Mouse (Mus musculus) CH12.LX (cell line): Measurements from ENCODE around the gene Ensa. TPM values are rescaled to one million over a fixed set of nuclear protein-coding genes. Genes with fewer than 3 reads are reported as not detected.

Experiments
- DNase-seq: peaks from one replicate; pipeline ENCODE4 v3.0.0-alpha.2; 2013; ENCODE audit errors: extremely low read depth
- H3K27ac ChIP-seq: 2 replicates; pipeline ENCODE4 v1.5.1; 2012; ENCODE audit warnings: low read depth, mild to moderate bottlenecking, control low read depth, moderate library complexity; ENCODE audit not compliant: insufficient read depth
- H3K27me3 ChIP-seq: replicated peaks from 2 replicates; pipeline ENCODE3; 2012; ENCODE audit warnings: inconsistent platforms
- H3K36me3 ChIP-seq, 2 experiments: replicated peaks in 1 of 2; 2 replicates each; pipeline versions ENCODE3 to v1.6.1; 2012; ENCODE audit warnings: inconsistent platforms in 1 of 2, low read length in 1 of 2, mild to moderate bottlenecking in 1 of 2, mixed read lengths in 1 of 2, moderate library complexity in 1 of 2; ENCODE audit not compliant: control insufficient read depth in 1 of 2, insufficient read depth in 1 of 2
- H3K4me1 ChIP-seq, 2 experiments: 2 replicates each; pipeline ENCODE4 v1.6.1; 2012; ENCODE audit warnings: inconsistent platforms in 1 of 2, moderate library complexity in 1 of 2; ENCODE audit not compliant: insufficient read depth in 2 of 2, control insufficient read depth in 1 of 2
- H3K4me2 ChIP-seq: 2 replicates; pipeline ENCODE4 v1.6.1; 2012; ENCODE audit warnings: low read depth, mild to moderate bottlenecking, control low read depth; ENCODE audit not compliant: poor library complexity, insufficient read depth, severe bottlenecking
- H3K4me3 ChIP-seq, 3 experiments: fragments of 150-350 bp in 1 of 3; sonication (generic) in 1 of 3; replicated peaks in 1 of 3; 2 replicates each; pipeline versions ENCODE3 to v1.5.1; 2011 to 2012; ENCODE audit warnings: low read depth in 2 of 3, low read length in 2 of 3, mild to moderate bottlenecking in 2 of 3, moderate library complexity in 2 of 3, control low read depth in 1 of 3, improper control_type of control experiment in 1 of 3, inconsistent platforms in 1 of 3, mixed read lengths in 1 of 3; ENCODE audit not compliant: poor library complexity in 1 of 3
- H3K79me2 ChIP-seq: replicated peaks from 2 replicates; pipeline ENCODE4 v1.6.1; 2012; ENCODE audit warnings: mild to moderate bottlenecking, moderate library complexity; ENCODE audit not compliant: control insufficient read depth, poor library complexity, insufficient read depth, severe bottlenecking; ENCODE audit errors: extremely low read depth
- H3K9ac ChIP-seq: 2 replicates; pipeline ENCODE4 v1.6.1; 2012; ENCODE audit warnings: low read depth, mild to moderate bottlenecking, control low read depth, moderate library complexity; ENCODE audit not compliant: insufficient read depth
- H3K9me3 ChIP-seq: replicated peaks from 2 replicates; pipeline ENCODE3; 2012; ENCODE audit warnings: low read length, inconsistent platforms, mixed read lengths
- CHD2 ChIP-seq: IDR thresholded peaks from 2 replicates; pipeline ENCODE4 v1.6.1; 2011; ENCODE audit warnings: low read length, improper control_type of control experiment
- CTCF ChIP-seq, 2 experiments: IDR thresholded peaks in 1 of 2; conservative IDR thresholded peaks in 1 of 2; 2 replicates each; pipeline ENCODE4 v1.5.1; 2011 to 2012; ENCODE audit warnings: low read depth in 2 of 2, low read length in 2 of 2, improper control_type of control experiment in 1 of 2, inconsistent platforms in 1 of 2, mild to moderate bottlenecking in 1 of 2, moderate library complexity in 1 of 2
- JUN ChIP-seq: IDR thresholded peaks from 2 replicates; pipeline ENCODE4 v1.6.1; 2011; ENCODE audit warnings: low read depth, mild to moderate bottlenecking, low read length, improper control_type of control experiment, moderate library complexity; ENCODE audit not compliant: insufficient read depth
- MYC ChIP-seq: IDR thresholded peaks from 2 replicates; pipeline ENCODE4 v1.6.1; 2011; ENCODE audit warnings: low read depth, mild to moderate bottlenecking, improper control_type of control experiment, low read length
- RAD21 ChIP-seq: IDR thresholded peaks from 2 replicates; pipeline ENCODE4 v1.6.1; 2011; ENCODE audit warnings: low read depth, mild to moderate bottlenecking, low read length, improper control_type of control experiment, moderate library complexity
- TBP ChIP-seq: conservative IDR thresholded peaks from 2 replicates; pipeline ENCODE4 v1.6.1; 2011; ENCODE audit warnings: low read depth, low read length, improper control_type of control experiment
- TCF12 ChIP-seq: IDR thresholded peaks from 2 replicates; pipeline ENCODE4 v1.6.1; 2014; ENCODE audit warnings: low read depth, mild to moderate bottlenecking, inconsistent platforms, low read length, improper control_type of control experiment
- ZMIZ1 ChIP-seq: IDR thresholded peaks from 2 replicates; pipeline ENCODE4 v1.6.1; 2012; ENCODE audit warnings: low read depth, mild to moderate bottlenecking, inconsistent platforms, low read length, improper control_type of control experiment
- ZNF384 ChIP-seq: IDR thresholded peaks from 2 replicates; pipeline ENCODE4 v1.6.1; 2012; ENCODE audit warnings: low read depth, low read length, improper control_type of control experiment, inconsistent platforms
- dilution Hi-C: fragments of 300-500 bp; cut with MboI; formaldehyde crosslinking; loops from 2 replicates; pipeline ENCODE4 v1.14.3; 2020; ENCODE audit warnings: low sequenced_read_pairs; ENCODE audit not compliant: extremely low pct_unique_long_range_greater_than_20kb, extremely low pct_ligation_motif_present
- in situ Hi-C: fragments of 300-500 bp; cut with MboI; formaldehyde crosslinking; loops from 3 replicates; pipeline ENCODE4 v1.14.3; 2019; ENCODE audit warnings: low sequenced_read_pairs, low pct_ligation_motif_present, low pct_unique_long_range_greater_than_20kb, mixed read lengths
- polyA plus RNA-seq: library from polyadenylated mRNA; unstranded; fragments of >175 nt; gene quantifications from 2 replicates; pipeline ENCODE4 v1.2.1, GENCODE M21; 2012; ENCODE audit warnings: low read depth; ENCODE audit not compliant: insufficient read length
- total RNA-seq, 2 experiments: library from RNA; depleted of rRNA; stranded (reverse); fragments of 300-350 nt in 1 of 2; fragments of >200 nt in 1 of 2; gene quantifications; 2 replicates each; pipeline ENCODE4 v1.2.3; 2012 to 2014

The Ensa gene
- total and polyA plus RNA-seq, 3 experiments: 51.5 to 58.4 (median 57.8) TPM

DNA sequence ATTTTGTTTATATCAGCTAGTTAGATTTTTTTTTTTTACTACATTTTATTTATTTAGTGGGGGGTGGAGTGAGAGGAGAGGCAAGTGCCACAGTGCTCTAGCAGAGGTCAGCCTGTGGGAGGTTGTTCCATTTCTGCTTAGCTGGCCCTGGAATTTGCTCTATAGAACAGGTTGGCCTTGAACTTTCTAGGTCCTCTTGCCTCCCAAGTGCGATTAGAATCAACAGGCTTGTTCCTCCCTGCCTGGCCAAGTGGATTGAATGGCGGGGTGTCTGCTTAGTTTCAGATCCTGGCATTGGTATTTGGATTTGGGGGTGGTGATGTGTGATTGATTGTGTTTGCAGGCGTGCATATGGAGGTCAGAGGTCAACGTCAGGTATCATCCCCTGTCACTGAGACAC, 11.3 kb downstream of the Ensa start:
- Histone ChIP-seq H3K36me3 (peaks cover 47 to 93% of the 10 kb centered on the region in 2 experiments), H3K27me3 (no peaks in the 10 kb centered on the region), H3K4me3 (no peak overlapping the region), H3K79me2 (peaks cover 7% of the 10 kb centered on the region; the same call in 1 of the 2 replicates), H3K27ac (no peak overlapping the region), H3K4me1 (peaks cover 0 to 40% of the 10 kb centered on the region in 2 experiments; a peak in 2 of 4 replicates), H3K9ac (no peak overlapping the region), H3K4me2 (no peak overlapping the region), H3K9me3 (no peaks in the 10 kb centered on the region)
- no peak for DNase-seq
- in situ Hi-C loops (no loop called here), dilution Hi-C loops (no loop called here)
- no peak for TF ChIP-seq TBP

DNA sequence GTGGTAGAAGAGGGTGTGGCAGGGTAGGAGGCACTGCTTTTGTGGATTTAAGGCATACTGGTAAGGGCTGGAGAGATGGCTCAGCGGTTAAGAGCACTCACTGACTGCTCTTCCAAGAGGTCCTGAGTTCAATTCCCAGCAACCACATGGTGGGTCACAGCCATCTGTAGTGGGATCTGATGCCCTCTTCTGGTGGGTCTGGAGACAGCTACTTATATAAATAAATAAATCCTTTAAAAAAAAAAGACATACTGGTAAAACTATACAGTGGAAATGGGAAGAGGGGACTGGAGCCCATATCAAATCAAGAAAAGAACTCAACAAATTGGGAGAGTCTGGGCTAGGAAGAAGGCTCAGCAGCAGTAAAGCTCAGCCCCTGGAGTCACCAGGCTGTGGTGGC, 14.9 kb downstream of the Ensa start:
- Histone ChIP-seq H3K79me2 (no peaks in the 10 kb centered on the region), H3K9ac (no peak overlapping the region), H3K27me3 (no peaks in the 10 kb centered on the region), H3K4me3 (no peak overlapping the region), H3K27ac (no peak overlapping the region), H3K4me2 (no peak overlapping the region), H3K9me3 (no peaks in the 10 kb centered on the region), H3K4me1 (peaks cover 1 to 28% of the 10 kb centered on the region in 2 experiments; a peak in 3 of 4 replicates), H3K36me3 (peaks cover 25 to 72% of the 10 kb centered on the region in 2 experiments)
- no peak for DNase-seq
- in situ Hi-C loops: no loop called here
- dilution Hi-C loops: no loop called here
- TF ChIP-seq ZNF384 (peak; percentile 68), RAD21 (peak; percentile 10), JUN (no peak), MYC (0 out of 2 replicates have a peak, but pooled peaks have one; percentile 21), CTCF (conservative IDR thresholded peaks at IDR 0.05 in 1 of 2, IDR thresholded peaks at IDR 0.05 in 1 of 2; ENCODE audit: low read depth in 2 of 2, low read length in 2 of 2) (peak in 1 of 2 experiments; percentile 46; a peak in 2 of 4 replicates)

DNA sequence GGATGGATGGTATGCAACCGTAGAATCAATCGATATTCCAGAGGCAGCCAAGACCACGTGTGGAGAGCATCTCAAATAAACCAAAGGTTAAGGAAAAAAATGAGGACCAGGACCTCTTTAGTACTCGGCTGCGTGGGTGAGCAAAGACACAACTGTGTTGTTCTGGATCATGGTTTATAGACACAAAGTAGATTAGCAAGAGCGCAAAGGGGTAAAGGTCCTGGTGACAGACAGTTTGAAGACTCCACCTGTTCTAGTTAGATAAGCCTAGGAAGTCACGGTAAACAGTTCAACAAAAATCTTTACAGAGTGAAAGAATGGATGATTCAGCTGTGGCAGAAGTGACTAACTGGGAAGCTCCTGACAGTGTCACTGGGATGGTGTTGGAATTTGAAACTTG, 18.3 kb downstream of the Ensa start:
- H3K4me2 ChIP-seq: no peak overlapping the region
- no peak overlapping the region for H3K27ac ChIP-seq
- TF ChIP-seq ZMIZ1: no peak
- no peak for TF ChIP-seq TCF12
- TF ChIP-seq CHD2: no peak
- H3K4me3 ChIP-seq: no peak overlapping the region
- H3K9ac ChIP-seq: no peak overlapping the region
- no peaks in the 10 kb centered on the region for H3K79me2 ChIP-seq
- dilution Hi-C loops: no loop called here
- DNase-seq: no peak
- H3K4me1 ChIP-seq: peaks cover 10 to 28% of the 10 kb centered on the region in 2 experiments
- H3K9me3 ChIP-seq: peaks cover 6% of the 10 kb centered on the region
- H3K36me3 ChIP-seq: peaks cover 0 to 38% of the 10 kb centered on the region in 2 experiments
- in situ Hi-C loops: no loop called here
- no peaks in the 10 kb centered on the region for H3K27me3 ChIP-seq
